Mouse (Mus musculus) G1E (cell line): ENCODE measurements around the gene Ptprt.

Source experiments
- CTCF ChIP-seq: IDR thresholded peaks from 2 replicates; pipeline ENCODE4 v1.5.1; 2012; ENCODE audit warnings: low read depth, low read length, inconsistent platforms, mixed read lengths
- GATA1 ChIP-seq: IDR thresholded peaks from 2 replicates; pipeline ENCODE4 v1.6.1; 2012; ENCODE audit warnings: borderline replicate concordance, low read length, inconsistent platforms, mixed read lengths

DNA sequence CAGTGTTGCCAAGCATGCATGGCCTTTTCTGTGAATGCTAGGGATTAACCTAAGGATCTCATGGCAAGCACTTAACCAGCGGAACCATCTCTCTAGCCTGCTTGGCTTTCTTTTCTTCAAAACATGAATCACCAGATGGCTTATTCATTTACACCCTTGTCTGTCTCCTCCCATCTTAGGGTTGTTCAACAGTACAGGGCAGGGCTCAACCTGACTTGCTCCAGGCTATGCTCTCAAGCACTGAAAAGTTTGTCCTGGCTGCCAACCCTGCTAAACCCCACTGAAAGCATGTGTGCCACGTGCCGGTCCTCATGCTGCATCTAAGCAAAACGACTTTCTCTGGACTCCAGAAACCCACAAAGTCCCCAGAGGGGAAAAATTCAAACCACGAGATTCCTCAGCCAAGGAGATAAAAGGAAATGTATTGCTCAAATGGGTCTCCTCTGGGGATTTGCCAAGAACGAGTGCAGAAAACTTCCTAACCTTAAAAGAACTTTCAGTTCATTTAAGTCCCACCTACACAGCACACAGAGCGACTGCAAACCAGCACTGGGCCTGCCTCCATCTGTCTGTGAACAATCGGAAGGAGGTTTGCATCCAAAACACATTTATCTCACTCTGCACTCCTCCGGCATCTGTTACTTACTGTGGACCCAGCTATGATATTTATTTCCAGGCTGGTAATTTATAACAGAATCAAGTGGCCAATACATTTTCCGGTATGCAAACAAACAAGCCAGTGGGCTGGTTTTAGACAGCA, 1090.5 kb downstream of the Ptprt start:
- TF ChIP-seq CTCF, result no peak
- no peak for TF ChIP-seq GATA1
